Mouse (Mus musculus) megakaryocyte, embryonic 14.5 days (primary cell): ENCODE measurements around the gene Opalin.

ENCODE experiments used
- FLI1 ChIP-seq: IDR thresholded peaks from 2 replicates; pipeline ENCODE4 v1.6.1; 2012; ENCODE audit warnings: low read length, inconsistent platforms, mixed read lengths
- GATA1 ChIP-seq: IDR thresholded peaks from 3 replicates; pipeline ENCODE4 v1.6.1; 2012; ENCODE audit warnings: mixed read lengths, low read length, inconsistent platforms, borderline replicate concordance

DNA sequence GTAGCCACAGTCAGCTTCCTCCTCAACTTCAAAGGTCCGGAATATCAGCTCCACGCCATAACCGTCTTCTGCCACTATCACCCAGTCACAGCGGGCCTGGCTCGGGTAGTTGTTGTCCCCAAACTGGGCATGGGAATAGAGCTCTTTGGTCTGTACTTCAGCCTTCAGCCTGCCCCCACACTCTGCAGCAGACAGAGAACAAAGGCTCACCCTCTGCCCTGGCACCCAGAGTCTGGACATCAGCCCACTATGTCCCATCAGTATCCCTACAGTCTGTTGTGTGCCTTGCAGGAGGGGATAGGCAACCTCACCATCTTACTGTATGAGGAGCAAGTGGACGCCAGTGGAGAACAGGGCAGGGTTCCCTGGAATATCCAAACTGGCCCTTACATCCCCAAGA lies 9.4 kb upstream of the Opalin start:
- TF ChIP-seq GATA1 (no peak), FLI1 (no peak)
